Mouse (Mus musculus) liver, adult (tissue): ENCODE measurements at regions not wholly inside any gene's neighbourhood (a gene's known extent, or its start where the extent isn't known, plus 50 kb on each side); places are given as distances from the start of the nearest gene placed in this dataset.

Experiments used
- GATA4 ChIP-seq: IDR thresholded peaks from 2 replicates; pipeline ENCODE4 v1.6.1; 2014; ENCODE audit warnings: mild to moderate bottlenecking, low read length; ENCODE audit not compliant: insufficient replicate concordance

DNA sequence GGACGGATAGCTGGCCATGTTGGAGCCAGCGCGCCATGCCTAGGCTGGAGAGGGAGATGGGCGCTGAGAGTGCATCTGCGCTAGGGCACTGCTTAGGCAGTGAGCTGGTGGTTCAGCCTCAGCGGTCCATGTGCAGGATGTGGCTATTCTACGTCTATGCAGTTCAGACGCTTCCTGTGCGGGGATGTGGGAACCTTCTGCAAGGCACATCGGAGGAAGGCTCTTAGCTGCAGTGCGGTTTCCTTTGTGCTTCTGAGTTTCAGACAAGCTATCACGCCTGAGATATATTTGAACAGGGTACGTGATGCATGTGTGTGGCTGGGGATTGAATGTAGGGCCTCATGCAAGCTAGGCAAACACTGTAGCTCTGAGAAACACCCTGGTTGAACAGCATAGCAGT, 54.4 kb upstream of the Lrpprc start:
- no peak for TF ChIP-seq GATA4

DNA sequence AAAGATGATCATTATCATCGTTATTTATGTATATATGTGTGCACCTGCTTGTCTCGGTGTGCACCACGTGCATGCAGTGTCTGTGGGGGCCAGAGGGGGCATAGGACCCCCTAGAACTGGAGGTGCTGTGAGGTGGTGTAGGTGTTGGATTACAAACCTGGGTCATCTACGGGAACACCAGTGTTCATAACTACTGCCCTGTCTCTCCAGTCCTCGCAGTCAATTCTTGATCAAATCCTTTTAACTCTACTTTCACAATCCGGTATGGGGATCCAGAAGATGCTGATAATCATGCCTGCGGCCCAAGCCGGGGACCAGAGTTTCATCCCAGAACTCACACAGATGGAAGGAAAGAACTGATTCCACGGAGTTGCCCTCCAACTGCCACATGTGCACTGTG, 55.6 kb upstream of the Lrpprc start:
- TF ChIP-seq GATA4, result no peak

DNA sequence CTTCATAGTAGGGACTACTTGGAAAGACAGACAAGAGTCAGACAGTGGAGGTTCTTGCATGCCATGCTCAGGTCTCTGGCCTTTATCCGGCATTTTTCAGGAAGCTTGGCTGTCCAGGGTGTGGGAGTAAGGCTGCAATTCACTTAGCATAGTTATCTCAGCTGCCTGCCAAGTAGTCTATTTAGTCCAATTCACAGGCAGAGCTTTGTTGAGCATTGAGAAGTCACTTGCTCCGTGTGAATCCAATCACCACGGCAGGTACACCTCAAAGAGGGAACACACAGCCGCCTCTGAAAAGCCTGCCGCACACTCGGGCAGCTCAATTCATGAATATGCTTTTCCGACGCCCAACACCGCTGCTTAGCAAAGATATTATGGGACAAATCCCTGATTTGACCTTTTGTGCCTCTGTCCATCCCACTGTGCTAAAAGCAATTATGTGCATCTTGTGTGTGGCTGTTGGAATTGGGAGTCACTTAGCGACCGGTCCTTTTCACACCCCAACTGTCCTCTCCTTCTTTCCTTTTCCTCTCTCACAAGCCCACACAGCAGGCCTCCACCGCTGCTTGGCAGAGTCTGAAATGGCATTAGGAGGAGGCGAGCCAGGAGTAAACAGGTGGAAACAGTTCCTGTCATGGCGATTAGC, 57.9 kb upstream of the Lrpprc start:
- TF ChIP-seq GATA4, result no peak

DNA sequence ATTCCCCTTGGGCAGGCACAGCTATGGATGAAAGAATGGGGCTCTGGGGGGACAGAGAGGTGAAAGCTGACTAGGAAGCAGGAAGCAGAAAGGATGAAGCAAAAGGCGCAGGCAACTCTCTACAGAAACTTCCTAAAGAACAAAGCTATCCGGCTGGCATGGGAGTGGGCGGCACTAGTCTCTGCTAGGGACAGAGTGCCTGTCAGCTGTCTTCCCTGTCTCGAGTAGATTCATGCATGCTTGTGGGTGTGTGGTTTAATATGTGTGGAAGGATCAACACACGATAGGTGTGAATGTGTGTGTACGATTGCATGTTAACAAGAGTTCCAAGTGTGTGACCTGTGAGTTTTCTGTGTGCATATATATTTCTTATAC, 58.4 kb upstream of the Lrpprc start:
- TF ChIP-seq GATA4, result no peak

DNA sequence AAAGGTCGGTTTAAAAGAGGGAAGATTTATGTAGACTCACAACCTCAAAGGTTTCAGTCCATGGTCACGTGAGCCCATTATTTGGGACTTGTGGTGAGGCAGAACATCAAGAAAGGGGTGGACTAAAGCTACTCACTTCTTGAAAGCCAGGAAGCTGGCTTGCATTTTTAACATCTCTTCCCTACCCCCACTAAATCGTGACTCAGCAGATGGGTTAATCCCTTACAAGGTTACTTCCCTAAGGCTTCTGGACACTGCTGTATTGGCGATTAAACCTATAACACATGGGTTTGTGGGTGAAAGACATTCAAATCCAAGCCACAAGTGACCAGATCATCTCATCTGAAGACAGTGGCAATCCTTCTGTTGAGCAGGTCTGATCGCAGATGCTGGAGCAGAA, 59.9 kb upstream of the Lrpprc start:
- TF ChIP-seq GATA4, result no peak

DNA sequence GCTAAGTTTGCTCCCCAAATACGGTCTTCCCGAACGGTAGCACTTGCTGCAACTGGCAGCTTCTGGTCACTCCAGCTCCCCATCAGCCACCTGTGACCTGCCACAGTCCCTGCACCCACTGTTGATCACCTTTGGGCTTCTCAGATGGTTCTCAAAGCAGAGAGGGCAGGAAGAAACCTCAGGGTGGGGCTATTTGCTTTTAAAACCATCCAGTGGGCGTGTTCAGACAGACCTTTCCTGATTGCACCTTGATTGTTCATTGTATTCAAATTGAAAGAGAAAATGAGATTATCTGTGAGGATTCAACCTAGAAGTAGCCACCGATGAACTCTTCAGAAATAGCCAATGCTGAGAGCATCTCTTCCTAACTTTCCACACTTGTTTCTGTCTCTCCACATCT, 60.3 kb upstream of the Lrpprc start:
- no peak for TF ChIP-seq GATA4

DNA sequence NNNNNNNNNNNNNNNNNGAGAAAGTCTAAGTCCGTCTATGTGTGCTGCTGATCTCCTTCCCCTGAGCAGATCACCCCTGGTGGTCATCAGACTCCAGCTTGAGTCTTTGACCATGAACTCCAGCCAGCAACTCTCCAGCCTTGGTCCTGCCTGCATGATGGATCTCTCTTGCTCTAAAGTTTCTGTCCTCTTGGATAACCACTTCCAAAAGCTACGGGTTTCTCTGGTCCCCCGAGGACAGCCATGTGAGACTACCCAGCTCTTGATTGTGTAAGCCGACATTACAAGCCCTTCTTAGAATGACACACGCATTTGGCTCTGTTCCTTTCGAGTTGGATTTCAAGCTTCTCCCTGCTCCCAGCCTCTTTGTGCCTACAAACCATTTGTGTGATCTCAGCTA, 66.4 kb upstream of the Lrpprc start:
- no peak for TF ChIP-seq GATA4

DNA sequence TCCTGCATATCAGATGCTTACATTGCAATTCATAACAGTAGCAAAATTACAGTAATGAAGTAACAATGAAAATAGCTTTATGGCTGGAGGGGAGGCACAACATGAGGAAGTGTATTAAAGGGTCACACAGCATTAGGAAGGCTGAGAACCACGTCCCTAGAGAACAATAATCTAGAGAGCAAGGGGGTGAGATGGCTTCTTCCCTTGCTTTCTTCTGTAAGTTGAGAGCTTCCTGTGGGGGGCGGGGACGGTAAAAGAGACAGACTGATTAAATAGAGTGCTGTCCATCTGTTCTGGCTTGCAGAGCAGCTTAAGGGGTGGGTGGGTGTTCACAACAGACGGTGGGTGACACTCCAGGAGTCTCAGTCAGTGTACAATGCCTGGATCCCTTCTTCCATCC, 68.2 kb upstream of the Lrpprc start:
- TF ChIP-seq GATA4, result no peak

DNA sequence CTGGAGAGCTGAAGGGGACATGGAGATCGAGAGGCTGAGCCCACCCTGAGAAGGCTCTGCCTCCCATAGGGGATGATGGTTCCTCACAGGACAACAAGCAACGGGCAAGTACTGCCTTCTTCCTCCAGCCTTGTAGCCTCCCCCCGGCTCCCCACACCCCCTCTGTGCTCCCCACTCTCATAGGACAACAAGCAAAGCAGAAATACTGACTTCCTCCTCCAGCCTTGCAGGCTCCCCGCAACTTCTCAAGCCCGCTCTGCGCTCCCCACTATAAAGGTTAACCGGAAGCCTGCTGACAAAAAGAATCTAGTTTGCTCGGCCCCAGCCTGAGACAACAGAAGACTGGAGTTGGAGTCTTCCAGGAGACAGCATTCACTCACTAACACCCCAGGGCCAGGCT, 69.3 kb upstream of the Lrpprc start:
- no peak for TF ChIP-seq GATA4

DNA sequence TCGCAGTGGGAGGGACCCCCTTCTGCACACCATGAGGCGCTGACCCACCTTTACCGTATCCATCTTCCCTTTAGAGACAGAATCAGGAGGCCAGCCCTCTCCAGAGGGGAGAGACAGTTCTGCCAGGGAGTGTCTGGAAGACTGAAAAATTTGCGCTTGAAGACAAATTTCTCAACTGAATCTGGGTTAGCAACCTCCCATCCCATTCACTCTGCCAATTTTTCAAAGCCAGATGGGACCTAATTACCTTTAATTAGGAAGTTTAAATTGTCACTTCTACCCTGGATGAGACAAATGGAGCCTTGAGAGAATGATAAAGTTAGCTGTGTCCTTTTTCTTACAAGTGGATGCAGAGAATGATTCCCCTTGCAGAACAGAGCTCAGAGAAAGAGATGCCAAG, 70.2 kb upstream of the Lrpprc start:
- no peak for TF ChIP-seq GATA4

DNA sequence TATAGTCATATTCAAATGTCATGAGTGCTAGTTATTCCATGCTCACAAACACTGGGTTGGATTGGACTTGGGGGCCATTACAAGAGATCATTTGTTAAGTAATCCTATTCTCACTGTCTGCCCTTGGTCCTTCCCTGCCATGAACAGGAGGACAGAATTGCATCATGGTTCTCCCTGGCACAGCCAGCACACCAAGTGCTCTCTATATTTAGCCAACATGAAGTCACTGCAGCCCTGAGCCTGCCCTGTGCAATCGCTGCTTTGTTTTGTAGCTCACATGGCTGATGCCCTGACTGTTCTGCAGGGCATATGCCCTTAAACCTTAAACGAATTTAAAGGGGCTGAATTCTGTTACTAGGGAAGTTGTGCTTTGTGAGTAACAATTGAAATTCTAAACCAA, 74.6 kb upstream of the Lrpprc start:
- TF ChIP-seq GATA4, result no peak

DNA sequence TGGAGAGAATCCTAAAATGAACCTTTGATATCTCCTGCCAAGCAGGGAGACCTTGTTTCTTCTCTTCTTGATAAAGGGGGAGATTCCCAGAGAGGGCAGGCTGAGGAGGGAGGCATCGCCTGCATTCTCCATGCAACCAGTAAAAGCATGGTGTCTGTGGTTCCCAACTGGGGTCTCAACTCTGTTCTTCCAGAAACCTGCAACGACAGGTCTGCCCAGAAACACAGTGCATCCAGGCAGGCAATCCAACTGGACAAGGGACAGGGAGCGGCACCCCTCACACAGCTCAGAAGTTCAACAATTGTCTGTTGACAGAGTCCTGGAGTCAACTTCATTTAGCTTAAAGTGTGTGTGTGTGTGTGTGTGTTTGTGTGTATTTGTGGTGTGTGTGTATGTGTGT, 75.0 kb upstream of the Lrpprc start:
- TF ChIP-seq GATA4, result no peak

DNA sequence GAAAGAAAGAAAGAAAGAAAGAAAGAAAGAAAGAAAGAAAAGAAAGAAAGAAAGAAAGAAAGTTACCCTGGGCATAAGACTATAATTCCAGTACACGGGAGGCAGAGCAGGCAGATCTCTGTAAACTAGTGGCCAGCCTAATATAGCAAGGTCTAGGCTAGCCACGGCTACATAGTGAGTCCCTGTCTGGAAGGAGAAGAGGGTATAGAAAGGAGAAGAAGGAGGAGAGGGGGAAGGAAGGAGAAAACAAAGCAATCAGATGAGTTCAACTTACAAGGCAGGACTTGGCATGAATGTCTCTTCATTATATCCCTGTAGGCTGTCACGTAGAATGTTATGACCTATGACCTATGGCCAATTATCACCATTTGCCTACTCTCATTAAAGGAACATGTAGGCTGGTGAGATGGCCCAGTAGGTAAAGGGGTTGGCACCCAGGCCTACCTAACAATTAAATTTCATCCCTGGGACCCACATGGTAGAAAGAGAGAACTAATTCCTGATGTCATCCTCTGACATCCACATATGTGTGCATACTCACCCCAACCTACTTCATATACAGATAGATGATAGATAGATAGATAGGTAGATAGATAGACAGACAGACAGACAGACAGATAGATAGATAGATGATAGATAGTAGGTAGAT, 78.6 kb upstream of the Lrpprc start:
- no peak for TF ChIP-seq GATA4

DNA sequence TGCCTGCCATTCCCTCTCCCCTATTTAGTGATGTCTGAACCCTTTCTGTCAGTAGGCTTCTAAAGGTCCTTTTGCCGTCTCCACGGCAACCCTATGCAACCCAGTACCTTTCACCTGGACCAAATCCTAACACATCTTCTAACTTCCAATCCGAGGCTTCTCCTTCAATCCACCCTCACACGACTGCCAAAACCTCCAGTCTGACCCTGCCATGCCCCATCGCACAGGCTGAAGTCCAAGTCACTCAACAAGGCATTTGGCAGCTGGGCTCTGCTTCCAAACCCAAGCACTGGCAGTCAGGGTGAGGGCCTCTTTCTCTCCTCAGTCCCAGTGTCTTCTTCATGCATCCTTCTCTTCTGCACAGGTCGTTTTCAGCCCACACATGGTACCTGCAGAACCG, 83.0 kb upstream of the Lrpprc start:
- no peak for TF ChIP-seq GATA4

DNA sequence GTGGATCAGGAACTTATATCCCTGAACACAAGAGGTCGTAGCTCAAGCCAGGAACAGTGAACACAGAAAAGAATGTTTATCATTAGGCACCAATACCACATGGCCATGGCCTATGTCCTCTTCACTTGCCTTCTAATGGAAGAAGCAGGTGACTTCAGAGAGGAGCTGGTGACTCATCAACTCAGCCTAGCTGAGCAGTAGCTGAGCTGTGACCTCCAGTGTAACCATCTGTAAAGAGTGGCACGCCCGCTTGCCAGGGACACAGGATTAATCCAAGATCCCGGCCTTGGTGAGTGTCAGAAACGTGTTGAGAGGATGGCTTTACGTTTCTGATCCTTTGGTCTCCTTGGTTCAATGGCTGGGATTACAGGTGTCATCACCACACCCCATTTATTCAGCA, 82.0 kb upstream of the Ppm1b start:
- TF ChIP-seq GATA4, result no peak

DNA sequence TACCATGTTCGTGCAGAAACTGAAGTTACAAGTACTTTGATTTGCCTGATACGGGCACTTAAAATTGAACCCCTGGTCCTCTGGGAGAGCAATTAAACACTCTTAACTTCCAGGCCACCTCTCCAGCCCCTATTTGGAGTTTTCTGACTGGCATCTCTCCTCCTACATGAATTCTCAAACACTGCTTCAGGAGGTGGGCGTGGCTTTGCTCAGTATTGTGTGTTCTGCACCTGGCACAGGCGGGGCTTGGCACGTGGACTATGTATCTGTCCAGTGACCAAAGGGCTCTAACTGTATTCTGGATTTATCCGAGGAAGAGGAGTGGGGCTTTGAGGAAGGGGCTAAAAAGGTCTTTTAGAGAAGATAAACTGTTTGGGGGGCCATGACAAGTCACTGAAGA, 81.5 kb upstream of the Ppm1b start:
- TF ChIP-seq GATA4, result no peak

DNA sequence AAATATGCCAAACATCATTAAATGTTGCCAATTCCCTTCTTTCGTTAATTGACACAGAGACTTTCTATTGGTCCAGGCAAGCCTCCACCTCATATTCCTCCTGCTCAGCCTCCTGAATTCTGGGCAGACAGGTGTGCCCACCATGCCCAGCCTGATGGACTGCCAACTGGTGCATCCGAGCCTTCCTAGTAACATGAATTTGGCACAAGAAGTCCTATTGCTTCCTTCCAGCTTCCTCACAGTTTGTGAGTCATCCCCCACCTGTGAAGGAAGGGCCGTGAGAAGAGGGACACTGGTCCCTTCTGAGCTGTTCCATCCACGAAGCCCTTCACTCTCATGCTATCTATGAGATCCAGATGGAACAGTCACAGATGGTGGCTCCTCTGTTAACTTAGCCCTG, 80.5 kb upstream of the Ppm1b start:
- no peak for TF ChIP-seq GATA4
